Mouse (Mus musculus): ENCODE measurements around the gene Sbk3. TPM values are rescaled to one million over a fixed set of nuclear protein-coding genes. Genes with fewer than 3 reads are reported as not detected.

The Sbk3 gene
- polyA plus RNA-seq, 2 experiments = not detected

DNA sequence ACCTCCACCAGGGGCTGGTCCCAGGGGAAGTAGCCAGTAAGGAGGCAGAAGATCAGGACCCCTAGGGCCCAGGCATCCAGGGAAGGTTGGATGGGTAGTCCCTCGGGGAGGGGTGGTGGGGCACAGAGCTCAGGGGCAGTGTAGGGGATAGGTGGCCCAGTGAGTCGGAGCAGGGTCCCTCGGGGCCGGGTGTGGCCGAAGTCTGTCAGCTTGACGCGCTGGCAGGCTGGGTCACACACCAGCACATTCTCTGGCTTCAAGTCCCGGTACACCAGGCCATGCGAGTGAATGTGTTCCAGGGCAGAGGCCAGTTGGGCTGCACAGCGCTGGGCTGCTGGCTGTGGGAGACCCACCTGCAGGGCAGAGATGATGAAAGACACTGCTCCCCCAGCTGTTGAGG, 13.6 kb downstream of the Sbk3 start:
- Histone ChIP-seq H3K4me2 (ENCODE audit: low read depth) (no peak overlapping the region), H3K4me1 (replicated peaks; ENCODE audit: control insufficient read depth in 2 of 2, insufficient read depth in 2 of 2, low read length in 1 of 2) (no peaks in the 10 kb centered on the region), H3K9me3 (ENCODE audit: control insufficient read depth, low read length) (no peaks in the 10 kb centered on the region), H3K27me3 (ENCODE audit: control insufficient read depth, insufficient read depth, low read length) (no peaks in the 10 kb centered on the region), H3K27ac (no peak overlapping the region), H3K4me3 (ENCODE audit: insufficient read depth in 1 of 2, low read depth in 2 of 2, low read length in 2 of 2) (no peak overlapping the region), H3K9ac (replicated peaks) (no peak overlapping the region), H3K36me3 (replicated peaks; ENCODE audit: control insufficient read depth, insufficient read depth, low read depth) (no peaks in the 10 kb centered on the region)
- no peak for DNase-seq (ENCODE audit: low read depth in 3 of 3, low spot score in 3 of 3)
- ATAC-seq (ENCODE audit: insufficient read depth) = no peak
- TF ChIP-seq CTCF (IDR thresholded peaks at IDR 0.05; ENCODE audit: low read depth) = no peak
- no peak for TF ChIP-seq EP300 (IDR thresholded peaks at IDR 0.05; ENCODE audit: low read depth)
- 62% methylated on average over 10 of the region's 10 CpGs for WGBS (ENCODE audit: insufficient replicate concordance)

DNA sequence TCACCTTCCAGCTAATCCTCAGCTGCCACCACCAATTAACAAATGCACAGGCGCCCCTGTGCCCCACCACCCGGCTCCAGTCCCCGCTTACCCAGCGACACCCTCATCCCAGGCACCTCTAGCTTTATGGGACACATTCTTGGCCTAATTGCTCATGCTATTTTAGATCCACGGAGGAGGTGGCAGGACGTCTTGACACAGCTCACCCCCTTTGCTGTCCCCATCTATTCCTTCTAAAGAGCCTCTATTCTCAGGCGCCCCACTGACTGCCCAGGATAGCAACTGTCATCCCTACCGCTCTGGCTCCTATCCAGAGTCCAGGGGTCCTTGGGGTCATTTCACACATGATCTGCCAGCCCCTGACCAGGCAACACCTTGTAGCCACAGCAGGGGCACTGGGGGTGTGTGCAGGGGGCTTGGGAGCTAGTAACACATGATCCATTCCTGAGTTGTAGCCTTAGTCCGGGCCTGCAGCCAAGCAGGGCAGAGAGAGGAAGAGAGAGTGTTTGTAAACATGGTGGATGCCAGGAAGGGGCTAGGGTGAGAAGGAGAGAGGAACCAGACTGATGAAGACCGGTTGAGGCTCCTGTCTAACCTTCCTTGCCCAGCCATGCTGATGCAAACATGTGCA, 17.0 kb downstream of the Sbk3 start:
- Histone ChIP-seq H3K4me1 (replicated peaks; ENCODE audit: control insufficient read depth in 2 of 2, insufficient read depth in 2 of 2, low read length in 1 of 2) (no peaks in the 10 kb centered on the region), H3K27me3 (ENCODE audit: control insufficient read depth, insufficient read depth, low read length) (no peaks in the 10 kb centered on the region), H3K9me3 (ENCODE audit: control insufficient read depth, low read length) (no peaks in the 10 kb centered on the region), H3K36me3 (replicated peaks; ENCODE audit: control insufficient read depth, insufficient read depth, low read depth) (no peaks in the 10 kb centered on the region), H3K4me3 (ENCODE audit: insufficient read depth in 1 of 2, low read depth in 2 of 2, low read length in 2 of 2) (no peak overlapping the region), H3K27ac (no peak overlapping the region), H3K4me2 (ENCODE audit: low read depth) (no peak overlapping the region), H3K9ac (replicated peaks) (no peak overlapping the region)
- DNase-seq (ENCODE audit: low read depth in 3 of 3, low spot score in 3 of 3) (no peak), ATAC-seq (ENCODE audit: insufficient read depth) (no peak)
- WGBS (ENCODE audit: insufficient replicate concordance) = 25% methylated on average over 10 of the region's 10 CpGs
- TF ChIP-seq CTCF (IDR thresholded peaks at IDR 0.05; ENCODE audit: low read depth) (no peak), EP300 (IDR thresholded peaks at IDR 0.05; ENCODE audit: low read depth) (no peak)

DNA sequence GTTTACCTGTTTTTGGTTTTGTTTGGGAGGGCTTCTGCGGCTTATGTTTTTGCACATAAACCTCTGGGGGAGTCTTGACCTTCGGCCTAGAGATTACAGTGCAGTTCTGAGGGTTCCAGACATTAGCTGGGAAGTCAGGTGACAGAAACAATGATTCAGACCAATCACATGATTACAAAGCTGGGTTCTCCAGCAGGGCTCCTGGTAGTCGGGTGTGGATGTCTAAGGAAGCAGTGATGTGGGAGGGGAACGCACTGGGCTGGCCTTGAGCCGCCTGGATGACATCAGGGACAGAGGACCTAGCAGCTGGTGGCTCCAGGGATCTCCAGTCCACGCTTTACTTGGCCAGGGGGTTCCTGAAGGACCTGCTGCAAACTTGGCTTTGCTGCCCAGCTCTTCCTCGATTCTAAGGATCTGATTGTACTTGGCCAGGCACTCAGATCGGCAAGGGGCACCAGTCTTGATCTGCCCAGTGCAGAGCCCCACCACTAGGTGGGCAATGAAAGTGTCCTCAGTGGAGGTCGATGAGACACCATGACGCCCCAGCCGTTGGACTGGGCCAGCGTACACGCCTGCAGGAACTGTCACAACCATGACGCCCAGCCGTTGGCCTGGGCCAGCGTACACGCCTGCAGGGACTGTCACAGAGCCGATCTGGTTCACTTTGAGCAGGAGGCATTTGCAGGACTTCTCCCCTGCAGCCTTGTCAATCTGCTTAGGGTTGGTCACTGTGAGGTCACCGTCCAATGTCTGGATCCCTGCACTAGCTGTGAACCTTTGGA, 20.2 kb downstream of the Sbk3 start:
- 67% methylated on average over 19 of the region's 19 CpGs for WGBS (ENCODE audit: insufficient replicate concordance)
- H3K4me3 ChIP-seq (ENCODE audit: insufficient read depth in 1 of 2, low read depth in 2 of 2, low read length in 2 of 2) = no peak overlapping the region
- no peaks in the 10 kb centered on the region for H3K36me3 ChIP-seq (replicated peaks; ENCODE audit: control insufficient read depth, insufficient read depth, low read depth)
- no peak for TF ChIP-seq EP300 (IDR thresholded peaks at IDR 0.05; ENCODE audit: low read depth)
- TF ChIP-seq CTCF (IDR thresholded peaks at IDR 0.05; ENCODE audit: low read depth) = no peak
- H3K9ac ChIP-seq (replicated peaks) = no peak overlapping the region
- DNase-seq (ENCODE audit: low read depth in 3 of 3, low spot score in 3 of 3) (no peak), ATAC-seq (ENCODE audit: insufficient read depth) (no peak)
- no peaks in the 10 kb centered on the region for H3K9me3 ChIP-seq (ENCODE audit: control insufficient read depth, low read length)
- no peaks in the 10 kb centered on the region for H3K27me3 ChIP-seq (ENCODE audit: control insufficient read depth, insufficient read depth, low read length)
- no peak overlapping the region for H3K27ac ChIP-seq
- no peaks in the 10 kb centered on the region for H3K4me1 ChIP-seq (replicated peaks; ENCODE audit: control insufficient read depth in 2 of 2, insufficient read depth in 2 of 2, low read length in 1 of 2)
- no peak overlapping the region for H3K4me2 ChIP-seq (ENCODE audit: low read depth)

GRCm38 (mm10) chr7:4948386-4948785, 22.6 kb downstream of the Sbk3 start:
- Histone ChIP-seq H3K36me3 (replicated peaks; ENCODE audit: control insufficient read depth, insufficient read depth, low read depth) (no peaks in the 10 kb centered on the region), H3K27me3 (ENCODE audit: control insufficient read depth, insufficient read depth, low read length) (no peaks in the 10 kb centered on the region), H3K4me2 (ENCODE audit: low read depth) (no peak overlapping the region), H3K9me3 (ENCODE audit: control insufficient read depth, low read length) (no peaks in the 10 kb centered on the region), H3K4me3 (ENCODE audit: insufficient read depth in 1 of 2, low read depth in 2 of 2, low read length in 2 of 2) (no peak overlapping the region), H3K4me1 (replicated peaks; ENCODE audit: control insufficient read depth in 2 of 2, insufficient read depth in 2 of 2, low read length in 1 of 2) (0 out of 4 replicates have a peak, but pooled peaks cover 0 to 2% of the 10 kb centered on the region in 2 experiments), H3K27ac (no peak overlapping the region), H3K9ac (replicated peaks) (no peak overlapping the region)
- no peak for DNase-seq (ENCODE audit: low read depth in 3 of 3, low spot score in 3 of 3)
- TF ChIP-seq CTCF (IDR thresholded peaks at IDR 0.05; ENCODE audit: low read depth) = no peak
- TF ChIP-seq EP300 (IDR thresholded peaks at IDR 0.05; ENCODE audit: low read depth) = no peak
- 32% methylated on average over 6 of the region's 6 CpGs for WGBS (ENCODE audit: insufficient replicate concordance)
- no peak for ATAC-seq (ENCODE audit: insufficient read depth)

GRCm38 (mm10) chr7:4947855-4948254, 23.1 kb downstream of the Sbk3 start:
- Histone ChIP-seq H3K4me3 (ENCODE audit: insufficient read depth in 1 of 2, low read depth in 2 of 2, low read length in 2 of 2) (no peak overlapping the region), H3K4me2 (ENCODE audit: low read depth) (no peak overlapping the region), H3K27me3 (ENCODE audit: control insufficient read depth, insufficient read depth, low read length) (no peaks in the 10 kb centered on the region), H3K9ac (replicated peaks) (no peak overlapping the region), H3K27ac (no peak overlapping the region), H3K9me3 (ENCODE audit: control insufficient read depth, low read length) (no peaks in the 10 kb centered on the region), H3K4me1 (replicated peaks; ENCODE audit: control insufficient read depth in 2 of 2, insufficient read depth in 2 of 2, low read length in 1 of 2) (0 out of 4 replicates have a peak, but pooled peaks cover 0 to 2% of the 10 kb centered on the region in 2 experiments), H3K36me3 (replicated peaks; ENCODE audit: control insufficient read depth, insufficient read depth, low read depth) (no peaks in the 10 kb centered on the region)
- ATAC-seq (ENCODE audit: insufficient read depth) (no peak), DNase-seq (ENCODE audit: low read depth in 3 of 3, low spot score in 3 of 3) (no peak)
- 30% methylated on average over 2 of the region's 2 CpGs for WGBS (ENCODE audit: insufficient replicate concordance)
- TF ChIP-seq CTCF (IDR thresholded peaks at IDR 0.05; ENCODE audit: low read depth) (no peak), EP300 (IDR thresholded peaks at IDR 0.05; ENCODE audit: low read depth) (no peak)

Measured in liver, embryonic 14.5 days (tissue).